In genomic region chr4:151962817-151963216, GRCm38 (mm10) we compare ENCODE assay signal across 1 mouse cellular context.
TF ChIP-seq lines count a peak whose summit lies in the region.

No protein-coding gene starts in this region.

TF ChIP-seq in MEL, 35 proteins besides CTCF, POLR2A, EP300 and RAD21:
- TF ChIP-seq SIN3A (IDR thresholded peaks at IDR 0.05; ENCODE audit: low read length): peak; percentile 97
- TF ChIP-seq MYC (IDR thresholded peaks at IDR 0.05; ENCODE audit: low read depth, low read length): peak; percentile 99
- TF ChIP-seq POLR2AphosphoS5 (IDR thresholded peaks at IDR 0.05; ENCODE audit: borderline replicate concordance, low read depth, low read length): no peak
- TF ChIP-seq MAFK (IDR thresholded peaks at IDR 0.05; ENCODE audit: borderline replicate concordance, low read depth, low read length): no peak
- TF ChIP-seq GATA1 (IDR thresholded peaks at IDR 0.05; ENCODE audit: low read depth, low read length): peak; percentile 78
- 0 out of 2 replicates have a peak, but pooled peaks have one; percentile 21 for TF ChIP-seq KAT2A (conservative IDR thresholded peaks at IDR 0.05; ENCODE audit: low read depth, low read length)
- TF ChIP-seq TAL1 (IDR thresholded peaks at IDR 0.05; ENCODE audit: low read length): peak; percentile 33; the same call in 1 of the 2 replicates
- 0 out of 2 replicates have a peak, but pooled peaks have one; percentile 19 for TF ChIP-seq TBP (IDR thresholded peaks at IDR 0.05; ENCODE audit: low read depth, low read length)
- TF ChIP-seq UBTF (IDR thresholded peaks at IDR 0.05; ENCODE audit: borderline replicate concordance, insufficient read depth, low read depth, low read length): no peak
- peak; percentile 94 for TF ChIP-seq MXI1 (IDR thresholded peaks at IDR 0.05; ENCODE audit: low read depth, low read length)
- peak; percentile 75 for TF ChIP-seq RCOR1 (IDR thresholded peaks at IDR 0.05; ENCODE audit: low read depth, low read length)
- peak; percentile 99 for TF ChIP-seq BHLHE40 (IDR thresholded peaks at IDR 0.05; ENCODE audit: borderline replicate concordance, low read depth, low read length)
- no peak for TF ChIP-seq NRF1 (IDR thresholded peaks at IDR 0.05; ENCODE audit: insufficient read depth, low read depth, low read length, poor library complexity, severe bottlenecking)
- TF ChIP-seq ETS1 (IDR thresholded peaks at IDR 0.05; ENCODE audit: low read depth, low read length): peak; percentile 96
- TF ChIP-seq MAZ (IDR thresholded peaks at IDR 0.05; ENCODE audit: low read depth, low read length): peak; percentile 80; the same call in 1 of the 2 replicates
- TF ChIP-seq TCF12 (IDR thresholded peaks at IDR 0.05; ENCODE audit: low read depth, low read length): peak; percentile 91
- TF ChIP-seq USF1 (IDR thresholded peaks at IDR 0.05; ENCODE audit: low read depth, low read length): peak; percentile 68
- TF ChIP-seq POLR2AphosphoS2 (IDR thresholded peaks at IDR 0.05; ENCODE audit: low read length): 0 out of 2 replicates have a peak, but pooled peaks have one; percentile 39
- peak; percentile 71 for TF ChIP-seq MYB (IDR thresholded peaks at IDR 0.05; ENCODE audit: low read depth, low read length)
- TF ChIP-seq CHD2 (IDR thresholded peaks at IDR 0.05; ENCODE audit: low read length): peak; percentile 31; the same call in 1 of the 2 replicates
- peak; percentile 99 for TF ChIP-seq MAX (IDR thresholded peaks at IDR 0.05; ENCODE audit: low read length)
